ENCODE assay signal across 21 mouse cellular contexts in genomic region chr19:14325353-14326052, GRCm38 (mm10).
DNase-seq lines count a peak whose midpoint lies in the region; ATAC-seq and TF ChIP-seq lines count a peak whose summit lies in the region.
"Had no signal": no experiment of that assay in that cellular context is flagged by ENCODE, and none has a peak within 500 bp of the region (broad histone marks: within the 10 kb centered on the region; RNA-seq: fewer than 3 reads in every experiment).

No protein-coding gene starts in this region.

- 28% methylated on average over 9 of the region's 9 CpGs for WGBS in forebrain, embryonic 13.5 days
- WGBS in forebrain, embryonic 10.5 days, result 77% methylated on average over 9 of the region's 9 CpGs
- WGBS in limb, embryonic 13.5 days, result 45% methylated on average over 9 of the region's 9 CpGs
- 85% methylated on average over 9 of the region's 9 CpGs for WGBS in limb, embryonic 10.5 days
- WGBS in midbrain, embryonic 13.5 days, result 20% methylated on average over 9 of the region's 9 CpGs
- WGBS in thymus, adult 2 months, result 94% methylated on average over 9 of the region's 9 CpGs

- peak; percentile 62 for ATAC-seq in forebrain, embryonic 13.5 days
- no peak for ATAC-seq in limb, embryonic 13.5 days (ENCODE audit: low FRiP score, low read depth)
- ATAC-seq in midbrain, embryonic 13.5 days, result peak; percentile 94
- ATAC-seq: inflammation-experienced regulatory T-cells, adult 6 months had no signal

- TF ChIP-seq POLR2A in thymus, adult 2 months (IDR thresholded peaks at IDR 0.05; ENCODE audit: control insufficient read depth, extremely low read depth, insufficient read depth, low read length, poor library complexity), result no peak

- no peak for TF ChIP-seq CTCF in thymus, adult 2 months (IDR thresholded peaks at IDR 0.05; ENCODE audit: borderline replicate concordance, control insufficient read depth, extremely low read depth, insufficient read depth, low read length, poor library complexity)

- no peak for DNase-seq in forebrain, embryonic 10.5 days (ENCODE audit: extremely low spot score, low spot score)
- no peak for DNase-seq in limb, embryonic 10.5 days (ENCODE audit: low spot score)
- DNase-seq in retina, postnatal 1 day, result peak; percentile 56
- no peak for DNase-seq in spleen, postnatal 14 days (ENCODE audit: low spot score in 2 of 2)
- DNase-seq in thymus, adult 2 months, result no peak
- DNase-seq: adrenal gland, postnatal 14 days; cerebellum, postnatal 10 days; heart, postnatal 36 days; kidney, adult 2 months; kidney, postnatal 10 days; left cerebral cortex, postnatal 4 days; right cerebral cortex, postnatal 25 days; spleen, adult 18-20 months; thymus, postnatal 4 days had no signal

- no peak overlapping the region for H3K27ac ChIP-seq in forebrain, embryonic 13.5 days
- no peak overlapping the region for H3K27ac ChIP-seq in forebrain, embryonic 10.5 days
- no peak overlapping the region for H3K27ac ChIP-seq in limb, embryonic 13.5 days
- no peak overlapping the region for H3K27ac ChIP-seq in limb, embryonic 10.5 days
- H3K27ac ChIP-seq in midbrain, embryonic 13.5 days, result 0 out of 2 replicates have a peak overlapping the region, but pooled peaks have one; percentile 9
- no peak overlapping the region for H3K27ac ChIP-seq in thymus, adult 2 months (ENCODE audit: control insufficient read depth, insufficient read depth, low read length)
- H3K27ac ChIP-seq: embryonic facial prominence, embryonic 12.5 days; heart, embryonic 15.5 days; left cerebral cortex, adult 2 months had no signal

- no peak overlapping the region for H3K4me3 ChIP-seq in forebrain, embryonic 13.5 days
- H3K4me3 ChIP-seq in forebrain, embryonic 10.5 days, result no peak overlapping the region
- H3K4me3 ChIP-seq in limb, embryonic 13.5 days, result no peak overlapping the region
- H3K4me3 ChIP-seq in limb, embryonic 10.5 days, result no peak overlapping the region
- H3K4me3 ChIP-seq in midbrain, embryonic 13.5 days (replicated peaks), result no peak overlapping the region
- no peak overlapping the region for H3K4me3 ChIP-seq in thymus, adult 2 months (ENCODE audit: control insufficient read depth, insufficient read depth, low read length)
- H3K4me3 ChIP-seq: embryonic facial prominence, embryonic 12.5 days; heart, embryonic 15.5 days; left cerebral cortex, adult 2 months had no signal

- no peak overlapping the region for H3K9ac ChIP-seq in forebrain, embryonic 13.5 days
- no peak overlapping the region for H3K9ac ChIP-seq in limb, embryonic 13.5 days
- no peak overlapping the region for H3K9ac ChIP-seq in midbrain, embryonic 13.5 days (replicated peaks)
- H3K9ac ChIP-seq: embryonic facial prominence, embryonic 12.5 days; heart, embryonic 15.5 days had no signal

- H3K4me1 ChIP-seq in forebrain, embryonic 13.5 days, result peaks cover 14% of the 10 kb centered on the region
- peaks cover 18% of the 10 kb centered on the region for H3K4me1 ChIP-seq in forebrain, embryonic 10.5 days
- H3K4me1 ChIP-seq in limb, embryonic 13.5 days, result peaks cover 20% of the 10 kb centered on the region
- peaks cover 13% of the 10 kb centered on the region for H3K4me1 ChIP-seq in limb, embryonic 10.5 days
- H3K4me1 ChIP-seq in midbrain, embryonic 13.5 days (replicated peaks), result peaks cover 28% of the 10 kb centered on the region
- no peaks in the 10 kb centered on the region for H3K4me1 ChIP-seq in thymus, adult 2 months (replicated peaks; ENCODE audit: control insufficient read depth, insufficient read depth, low read length)
- H3K4me1 ChIP-seq: embryonic facial prominence, embryonic 12.5 days; heart, embryonic 15.5 days had no signal

- H3K9me3 ChIP-seq in forebrain, embryonic 13.5 days (replicated peaks), result no peaks in the 10 kb centered on the region
- H3K9me3 ChIP-seq in forebrain, embryonic 10.5 days, result no peaks in the 10 kb centered on the region
- no peaks in the 10 kb centered on the region for H3K9me3 ChIP-seq in limb, embryonic 13.5 days
- no peaks in the 10 kb centered on the region for H3K9me3 ChIP-seq in limb, embryonic 10.5 days (replicated peaks)
- H3K9me3 ChIP-seq in midbrain, embryonic 13.5 days, result no peaks in the 10 kb centered on the region
- H3K9me3 ChIP-seq: embryonic facial prominence, embryonic 12.5 days; heart, embryonic 15.5 days had no signal

- H3K36me3 ChIP-seq in forebrain, embryonic 13.5 days (ENCODE audit: poor library complexity, severe bottlenecking), result no peaks in the 10 kb centered on the region
- H3K36me3 ChIP-seq in forebrain, embryonic 10.5 days (replicated peaks), result no peaks in the 10 kb centered on the region
- H3K36me3 ChIP-seq in limb, embryonic 13.5 days, result no peaks in the 10 kb centered on the region
- no peaks in the 10 kb centered on the region for H3K36me3 ChIP-seq in limb, embryonic 10.5 days
- H3K36me3 ChIP-seq in midbrain, embryonic 13.5 days, result no peaks in the 10 kb centered on the region
- no peaks in the 10 kb centered on the region for H3K36me3 ChIP-seq in thymus, adult 2 months (ENCODE audit: control insufficient read depth, insufficient read depth, low read length)
- H3K36me3 ChIP-seq: embryonic facial prominence, embryonic 12.5 days; heart, embryonic 15.5 days had no signal

- peak overlapping the region; percentile 15; the same call in 1 of the 2 replicates for H3K4me2 ChIP-seq in forebrain, embryonic 13.5 days
- H3K4me2 ChIP-seq in limb, embryonic 13.5 days (replicated peaks), result peak overlapping the region; percentile 9
- peak overlapping the region; percentile 9; the same call in 1 of the 2 replicates for H3K4me2 ChIP-seq in midbrain, embryonic 13.5 days (replicated peaks)
- H3K4me2 ChIP-seq: embryonic facial prominence, embryonic 12.5 days; heart, embryonic 15.5 days had no signal

- H3K27me3 ChIP-seq in forebrain, embryonic 13.5 days, result no peaks in the 10 kb centered on the region
- no peaks in the 10 kb centered on the region for H3K27me3 ChIP-seq in forebrain, embryonic 10.5 days (ENCODE audit: poor library complexity, severe bottlenecking)
- H3K27me3 ChIP-seq in limb, embryonic 13.5 days, result peaks cover 3% of the 10 kb centered on the region; the same call in 1 of the 2 replicates
- peaks cover 67% of the 10 kb centered on the region for H3K27me3 ChIP-seq in limb, embryonic 10.5 days (ENCODE audit: low read depth, poor library complexity, severe bottlenecking)
- peaks cover 14% of the 10 kb centered on the region; the same call in 1 of the 2 replicates for H3K27me3 ChIP-seq in midbrain, embryonic 13.5 days
- H3K27me3 ChIP-seq in thymus, adult 2 months (ENCODE audit: control insufficient read depth, insufficient read depth, low read length), result no peaks in the 10 kb centered on the region
